Mouse (Mus musculus): ENCODE data around the gene Cdca4.

DNA sequence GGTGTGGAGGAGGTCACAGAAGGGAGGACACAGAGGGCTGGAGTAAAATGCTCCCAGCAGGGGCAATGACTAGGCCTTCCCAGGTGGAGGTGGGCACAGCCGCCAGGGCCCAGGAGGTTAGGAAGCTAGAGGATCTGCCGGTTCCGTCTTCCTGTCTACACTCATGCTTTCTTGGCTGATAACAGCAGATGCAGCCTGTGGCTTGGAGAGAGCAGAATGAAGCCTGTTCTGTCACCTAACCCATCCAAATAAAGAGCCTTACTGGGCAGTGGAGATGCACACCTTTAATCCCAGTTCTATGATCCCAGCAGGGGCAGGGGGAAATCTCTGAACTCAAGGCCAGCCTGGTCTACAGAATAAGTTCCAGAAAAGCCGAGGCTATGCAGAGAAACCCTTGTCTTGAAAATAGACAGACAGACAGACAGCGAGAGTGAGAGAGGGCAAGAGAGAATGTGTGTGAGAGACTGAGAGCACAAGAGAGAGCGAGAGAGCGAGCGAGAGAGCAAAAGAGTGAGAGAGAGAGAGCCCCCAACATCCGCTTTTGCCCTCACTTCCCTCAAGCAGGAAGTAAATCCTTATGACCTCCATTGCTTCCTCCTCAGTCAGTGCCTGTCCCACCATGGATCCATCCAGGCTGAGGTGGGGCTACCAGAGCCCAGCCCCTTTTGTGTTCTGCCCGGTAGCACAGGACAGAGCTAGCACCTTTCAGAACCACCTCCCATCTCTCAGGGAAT, 29.8 kb downstream of the Cdca4 start:
- TF ChIP-seq CTCF (IDR thresholded peaks at IDR 0.05; ENCODE audit: low read depth, low read length) (no peak), POLR2A (IDR thresholded peaks at IDR 0.05; ENCODE audit: borderline replicate concordance, low read depth, low read length) (no peak)

Data from bone marrow macrophage, adult 2 months (primary cell).